Mouse (Mus musculus): ENCODE data around the gene Mucl3. TPM values are rescaled to one million over a fixed set of nuclear protein-coding genes. Genes with fewer than 3 reads are reported as not detected.

Gene Mucl3
- polyA plus RNA-seq, 2 experiments: not detected

DNA sequence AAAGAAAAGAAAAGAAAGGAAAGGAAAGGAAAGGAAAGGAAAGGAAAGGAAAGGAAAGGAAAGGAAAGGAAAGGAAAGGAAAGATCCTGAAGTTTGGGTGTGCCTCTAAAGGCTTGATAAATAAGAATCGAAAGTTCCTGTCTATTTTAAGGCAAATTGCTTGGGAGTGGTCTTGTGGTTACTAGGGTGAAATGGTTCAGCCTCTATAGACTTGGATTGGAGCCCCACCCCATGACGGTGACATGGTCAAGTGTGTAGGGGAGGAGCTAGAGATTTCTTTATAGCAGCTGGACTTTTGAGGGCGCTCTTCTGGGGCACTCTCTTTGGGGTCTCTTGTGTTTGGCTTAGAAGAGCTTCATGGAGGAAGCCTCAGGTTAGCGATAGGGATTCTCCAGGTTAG, 49.7 kb downstream of the Mucl3 start:
- Histone ChIP-seq H3K36me3 (replicated peaks; ENCODE audit: control insufficient read depth, insufficient read depth, low read depth) (no peaks in the 10 kb centered on the region), H3K4me3 (ENCODE audit: insufficient read depth in 1 of 2, low read depth in 2 of 2, low read length in 2 of 2) (no peak overlapping the region), H3K4me1 (replicated peaks; ENCODE audit: control insufficient read depth in 2 of 2, insufficient read depth in 2 of 2, low read length in 1 of 2) (no peaks in the 10 kb centered on the region), H3K27me3 (ENCODE audit: control insufficient read depth, insufficient read depth, low read length) (no peaks in the 10 kb centered on the region), H3K27ac (no peak overlapping the region), H3K9me3 (ENCODE audit: control insufficient read depth, low read length) (no peaks in the 10 kb centered on the region), H3K9ac (replicated peaks) (no peak overlapping the region), H3K4me2 (ENCODE audit: low read depth) (no peak overlapping the region)
- DNase-seq (ENCODE audit: low read depth in 3 of 3, low spot score in 3 of 3) (no peak), ATAC-seq (ENCODE audit: insufficient read depth) (no peak)
- WGBS (ENCODE audit: insufficient replicate concordance): 20% methylated on average over 4 of the region's 4 CpGs
- no peak for TF ChIP-seq CTCF (IDR thresholded peaks at IDR 0.05; ENCODE audit: low read depth)
- no peak for TF ChIP-seq EP300 (IDR thresholded peaks at IDR 0.05; ENCODE audit: low read depth)

DNA sequence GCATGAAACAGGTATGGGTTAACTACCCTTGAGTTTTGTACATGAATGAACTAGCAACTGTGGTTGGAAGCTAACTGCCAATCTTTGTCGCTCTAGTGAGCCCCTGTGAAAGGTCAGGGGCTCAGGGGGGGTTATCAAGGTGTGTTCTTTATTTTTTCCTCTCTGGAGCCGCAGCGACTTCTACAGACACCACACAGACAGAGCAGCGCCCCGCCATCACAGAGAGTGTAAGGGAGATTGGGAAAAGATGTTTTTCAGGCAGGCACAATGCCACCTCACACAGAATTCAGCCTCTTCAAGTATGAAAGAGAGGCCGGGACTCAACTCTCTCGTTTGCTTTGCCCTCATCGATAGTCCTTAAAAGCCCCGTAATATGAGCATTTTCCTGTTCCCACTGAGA, 51.4 kb downstream of the Mucl3 start:
- Histone ChIP-seq H3K9ac (replicated peaks) (no peak overlapping the region), H3K4me1 (replicated peaks; ENCODE audit: control insufficient read depth in 2 of 2, insufficient read depth in 2 of 2, low read length in 1 of 2) (no peaks in the 10 kb centered on the region), H3K27ac (no peak overlapping the region), H3K9me3 (ENCODE audit: control insufficient read depth, low read length) (no peaks in the 10 kb centered on the region; the same call in 1 of the 2 replicates), H3K36me3 (replicated peaks; ENCODE audit: control insufficient read depth, insufficient read depth, low read depth) (no peaks in the 10 kb centered on the region), H3K4me2 (ENCODE audit: low read depth) (no peak overlapping the region), H3K4me3 (ENCODE audit: insufficient read depth in 1 of 2, low read depth in 2 of 2, low read length in 2 of 2) (no peak overlapping the region), H3K27me3 (ENCODE audit: control insufficient read depth, insufficient read depth, low read length) (no peaks in the 10 kb centered on the region)
- TF ChIP-seq CTCF (IDR thresholded peaks at IDR 0.05; ENCODE audit: low read depth) (no peak), EP300 (IDR thresholded peaks at IDR 0.05; ENCODE audit: low read depth) (no peak)
- 72% methylated on average over 9 of the region's 9 CpGs for WGBS (ENCODE audit: insufficient replicate concordance)
- ATAC-seq (ENCODE audit: insufficient read depth) (no peak), DNase-seq (ENCODE audit: low read depth in 3 of 3, low spot score in 3 of 3) (no peak)

DNA sequence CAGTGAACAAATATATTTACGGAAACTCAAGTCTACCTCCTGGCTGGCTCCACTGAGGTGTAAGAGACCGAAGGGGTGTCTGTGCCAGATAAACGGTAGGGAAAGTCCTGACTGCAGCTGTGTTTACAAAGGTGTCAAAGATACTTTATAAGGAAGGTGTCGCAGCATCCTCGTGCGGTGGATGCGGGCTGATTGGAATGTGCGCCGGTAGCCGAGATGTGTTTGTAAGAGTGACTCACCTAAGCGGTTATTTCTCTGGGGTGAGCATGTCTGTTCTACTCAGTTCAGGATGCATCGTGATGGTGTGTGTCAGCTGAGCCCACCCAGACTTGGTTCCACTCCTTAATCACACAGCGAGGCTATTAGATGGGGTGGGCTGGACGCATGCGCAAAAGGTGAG, 51.8 kb downstream of the Mucl3 start:
- Histone ChIP-seq H3K4me2 (ENCODE audit: low read depth) (no peak overlapping the region), H3K36me3 (replicated peaks; ENCODE audit: control insufficient read depth, insufficient read depth, low read depth) (no peaks in the 10 kb centered on the region), H3K4me1 (replicated peaks; ENCODE audit: control insufficient read depth in 2 of 2, insufficient read depth in 2 of 2, low read length in 1 of 2) (no peaks in the 10 kb centered on the region), H3K27ac (no peak overlapping the region), H3K4me3 (ENCODE audit: insufficient read depth in 1 of 2, low read depth in 2 of 2, low read length in 2 of 2) (no peak overlapping the region), H3K9me3 (ENCODE audit: control insufficient read depth, low read length) (no peaks in the 10 kb centered on the region; the same call in 1 of the 2 replicates), H3K9ac (replicated peaks) (no peak overlapping the region), H3K27me3 (ENCODE audit: control insufficient read depth, insufficient read depth, low read length) (no peaks in the 10 kb centered on the region)
- WGBS (ENCODE audit: insufficient replicate concordance): 80% methylated on average over 15 of the region's 15 CpGs
- TF ChIP-seq CTCF (IDR thresholded peaks at IDR 0.05; ENCODE audit: low read depth): no peak
- TF ChIP-seq EP300 (IDR thresholded peaks at IDR 0.05; ENCODE audit: low read depth): no peak
- DNase-seq (ENCODE audit: low read depth in 3 of 3, low spot score in 3 of 3) (no peak), ATAC-seq (ENCODE audit: insufficient read depth) (no peak)

DNA sequence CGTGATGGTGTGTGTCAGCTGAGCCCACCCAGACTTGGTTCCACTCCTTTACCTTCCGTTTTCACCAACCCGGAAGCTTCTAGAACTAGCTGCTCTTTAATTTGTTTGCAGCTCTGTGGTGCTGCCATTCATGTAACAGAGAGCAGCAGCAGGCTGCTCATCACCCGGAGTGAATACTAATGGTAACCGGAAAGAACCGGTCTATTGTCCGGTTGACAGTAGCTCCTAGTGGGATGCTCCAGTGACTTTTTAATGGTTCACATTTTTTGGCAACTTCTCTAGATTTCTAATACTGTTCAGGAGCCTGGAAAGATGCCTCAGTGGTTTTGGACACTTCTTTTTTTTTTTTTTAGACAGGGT, 52.3 kb downstream of the Mucl3 start:
- Histone ChIP-seq H3K9me3 (ENCODE audit: control insufficient read depth, low read length) (no peaks in the 10 kb centered on the region; the same call in 1 of the 2 replicates), H3K27ac (no peak overlapping the region), H3K9ac (replicated peaks) (no peak overlapping the region), H3K27me3 (ENCODE audit: control insufficient read depth, insufficient read depth, low read length) (no peaks in the 10 kb centered on the region), H3K4me2 (ENCODE audit: low read depth) (no peak overlapping the region), H3K4me3 (ENCODE audit: insufficient read depth in 1 of 2, low read depth in 2 of 2, low read length in 2 of 2) (no peak overlapping the region), H3K36me3 (replicated peaks; ENCODE audit: control insufficient read depth, insufficient read depth, low read depth) (no peaks in the 10 kb centered on the region), H3K4me1 (replicated peaks; ENCODE audit: control insufficient read depth in 2 of 2, insufficient read depth in 2 of 2, low read length in 1 of 2) (no peaks in the 10 kb centered on the region)
- ATAC-seq (ENCODE audit: insufficient read depth) (no peak), DNase-seq (ENCODE audit: low read depth in 3 of 3, low spot score in 3 of 3) (no peak)
- no peak for TF ChIP-seq EP300 (IDR thresholded peaks at IDR 0.05; ENCODE audit: low read depth)
- no peak for TF ChIP-seq CTCF (IDR thresholded peaks at IDR 0.05; ENCODE audit: low read depth)
- WGBS (ENCODE audit: insufficient replicate concordance): 87% methylated on average over 7 of the region's 7 CpGs

DNA sequence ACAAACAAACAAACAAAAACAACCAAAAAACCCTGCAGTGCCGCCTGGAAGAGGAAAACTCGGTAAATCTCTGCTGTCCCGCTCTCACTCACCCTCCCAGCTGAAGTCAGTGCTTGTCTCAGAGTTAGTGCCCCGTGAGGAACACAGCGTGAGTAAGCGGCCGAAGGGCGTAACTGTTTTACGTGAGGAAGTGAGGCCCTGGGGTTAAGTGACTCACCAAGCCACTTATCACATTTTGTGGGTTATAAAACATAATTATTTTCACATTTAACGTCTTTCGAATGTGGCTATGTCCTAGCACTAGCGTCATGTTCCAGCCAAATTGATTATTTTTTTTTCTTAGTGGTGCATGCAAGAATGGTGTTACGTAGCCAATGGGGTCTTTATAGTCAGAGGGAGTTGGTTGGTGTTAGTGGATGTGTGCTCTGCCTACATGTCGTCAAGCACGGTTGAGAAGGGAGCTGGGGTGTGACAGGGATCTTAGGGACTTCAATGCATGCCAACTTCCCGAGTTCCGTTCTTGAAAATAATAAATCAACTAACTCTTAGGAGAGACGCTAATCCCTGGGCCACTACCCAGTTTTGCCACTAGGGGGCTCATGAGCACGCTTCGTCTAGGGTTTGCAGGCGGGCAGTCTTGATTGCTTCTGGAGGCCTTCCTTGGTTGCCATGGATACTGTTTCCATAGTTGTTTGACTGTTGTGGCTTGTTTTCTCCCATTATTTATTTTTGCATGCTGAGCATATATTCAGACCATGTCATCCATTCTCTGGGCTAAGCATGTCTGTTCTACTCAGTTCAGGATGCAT, 52.9 kb downstream of the Mucl3 start:
- DNase-seq (ENCODE audit: low read depth in 3 of 3, low spot score in 3 of 3) (peak; percentile 22 to 37 (median 26)), ATAC-seq (ENCODE audit: insufficient read depth) (no peak)
- Histone ChIP-seq H3K4me1 (replicated peaks; ENCODE audit: control insufficient read depth in 2 of 2, insufficient read depth in 2 of 2, low read length in 1 of 2) (no peaks in the 10 kb centered on the region), H3K27me3 (ENCODE audit: control insufficient read depth, insufficient read depth, low read length) (no peaks in the 10 kb centered on the region), H3K4me2 (ENCODE audit: low read depth) (no peak overlapping the region), H3K36me3 (replicated peaks; ENCODE audit: control insufficient read depth, insufficient read depth, low read depth) (no peaks in the 10 kb centered on the region), H3K4me3 (ENCODE audit: insufficient read depth in 1 of 2, low read depth in 2 of 2, low read length in 2 of 2) (no peak overlapping the region), H3K9ac (replicated peaks) (no peak overlapping the region), H3K9me3 (ENCODE audit: control insufficient read depth, low read length) (no peaks in the 10 kb centered on the region; the same call in 1 of the 2 replicates), H3K27ac (no peak overlapping the region)
- WGBS (ENCODE audit: insufficient replicate concordance): 39% methylated on average over 21 of the region's 21 CpGs
- TF ChIP-seq EP300 (IDR thresholded peaks at IDR 0.05; ENCODE audit: low read depth) (no peak), CTCF (IDR thresholded peaks at IDR 0.05; ENCODE audit: low read depth) (peak; percentile 90)
